Mouse (Mus musculus) heart, embryonic 16.5 days (tissue): ENCODE results near the gene Gm340. TPM values are rescaled to one million over a fixed set of nuclear protein-coding genes. Genes with fewer than 3 reads are reported as not detected.

Experiments used
- ATAC-seq: fragments of 200-750 bp; cut with Nextera tagmentation; replicated peaks from 2 replicates; pipeline ENCODE4 v1.8.0; 2017; ENCODE audit warnings: moderate number of reproducible peaks; ENCODE audit not compliant: insufficient read depth, low FRiP score; ENCODE audit errors: extremely low read depth
- H3K27ac ChIP-seq: fragments of 300-500 bp; sonication (generic); 2 replicates; pipeline ENCODE4 v1.5.1; 2014; ENCODE audit warnings: mild to moderate bottlenecking, low read length, control low read depth, moderate library complexity
- H3K27me3 ChIP-seq: fragments of 300-500 bp; sonication (generic); 2 replicates; pipeline ENCODE4 v1.6.1; 2014; ENCODE audit warnings: low read length, mixed read lengths; ENCODE audit not compliant: control insufficient read depth, insufficient read depth
- H3K36me3 ChIP-seq: fragments of 300-500 bp; sonication (generic); 2 replicates; pipeline ENCODE4 v1.6.1; 2014; ENCODE audit not compliant: control insufficient read depth, insufficient read depth
- H3K4me1 ChIP-seq: fragments of 300-500 bp; sonication (generic); 2 replicates; pipeline ENCODE4 v1.6.1; 2014; ENCODE audit warnings: low read length, mixed read lengths; ENCODE audit not compliant: control insufficient read depth, insufficient read depth
- H3K4me2 ChIP-seq: fragments of 300-500 bp; sonication (generic); 2 replicates; pipeline ENCODE4 v1.6.1; 2014; ENCODE audit warnings: low read depth, mild to moderate bottlenecking, control low read depth, low read length
- H3K4me3 ChIP-seq: fragments of 300-500 bp; sonication (generic); 2 replicates; pipeline ENCODE4 v1.5.1; 2014; ENCODE audit warnings: mild to moderate bottlenecking, control low read depth, low read length
- H3K9ac ChIP-seq: fragments of 300-500 bp; sonication (generic); 2 replicates; pipeline ENCODE4 v1.6.1; 2014; ENCODE audit warnings: low read length, control low read depth
- H3K9me3 ChIP-seq: fragments of 300-500 bp; sonication (generic); replicated peaks from 2 replicates; pipeline ENCODE4 v1.6.1; 2016; ENCODE audit warnings: low read length; ENCODE audit not compliant: control insufficient read depth
- WGBS: fragments of 180-500 bp; shearing (Covaris S2); extraction: QIAGEN DNeasy Blood & Tissue Kit; methylation state at CpG from one replicate; pipeline ENCODE4 v1.1.7; 2014; 5-methylcytosine and 5-hydroxymethylcytosine counted together
- polyA plus RNA-seq: library from polyadenylated mRNA; unstranded; fragments of >200 nt; fragmentation: Nextera tagmentation; extraction: Ambion mirVana; gene quantifications from 2 replicates; pipeline ENCODE4 v1.2.1, GENCODE M21; 2015

Gene Gm340
- polyA plus RNA-seq, 1 experiment from 2014 or later = 1.4 TPM

DNA sequence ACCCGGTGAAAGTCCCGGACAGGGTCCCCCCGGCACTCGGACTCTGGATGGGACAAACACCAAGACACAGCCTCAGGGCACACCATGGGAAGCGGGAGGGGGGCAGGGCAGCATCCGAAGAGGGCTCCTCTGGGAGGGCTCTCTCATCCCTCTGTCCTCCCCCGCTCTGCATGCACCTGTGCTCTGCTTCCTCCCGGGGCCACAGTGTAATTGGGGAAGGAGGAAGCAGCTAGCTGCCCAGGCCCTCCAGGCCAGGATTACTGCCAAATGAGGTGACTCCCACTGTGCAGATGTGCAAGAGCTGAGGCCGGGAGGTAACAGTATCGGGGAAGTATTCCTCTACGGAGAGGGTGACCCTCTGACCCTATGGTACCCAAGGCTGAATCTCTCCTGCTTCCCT, 18.5 kb downstream of the Gm340 start:
- Histone ChIP-seq H3K4me1 (peaks cover 10% of the 10 kb centered on the region; the same call in 1 of the 2 replicates), H3K27ac (no peak overlapping the region), H3K27me3 (no peaks in the 10 kb centered on the region), H3K36me3 (no peaks in the 10 kb centered on the region), H3K4me2 (no peak overlapping the region), H3K9me3 (no peaks in the 10 kb centered on the region), H3K4me3 (no peak overlapping the region), H3K9ac (no peak overlapping the region)
- 59% methylated on average over 11 of the region's 11 CpGs for WGBS
- no peak for ATAC-seq

DNA sequence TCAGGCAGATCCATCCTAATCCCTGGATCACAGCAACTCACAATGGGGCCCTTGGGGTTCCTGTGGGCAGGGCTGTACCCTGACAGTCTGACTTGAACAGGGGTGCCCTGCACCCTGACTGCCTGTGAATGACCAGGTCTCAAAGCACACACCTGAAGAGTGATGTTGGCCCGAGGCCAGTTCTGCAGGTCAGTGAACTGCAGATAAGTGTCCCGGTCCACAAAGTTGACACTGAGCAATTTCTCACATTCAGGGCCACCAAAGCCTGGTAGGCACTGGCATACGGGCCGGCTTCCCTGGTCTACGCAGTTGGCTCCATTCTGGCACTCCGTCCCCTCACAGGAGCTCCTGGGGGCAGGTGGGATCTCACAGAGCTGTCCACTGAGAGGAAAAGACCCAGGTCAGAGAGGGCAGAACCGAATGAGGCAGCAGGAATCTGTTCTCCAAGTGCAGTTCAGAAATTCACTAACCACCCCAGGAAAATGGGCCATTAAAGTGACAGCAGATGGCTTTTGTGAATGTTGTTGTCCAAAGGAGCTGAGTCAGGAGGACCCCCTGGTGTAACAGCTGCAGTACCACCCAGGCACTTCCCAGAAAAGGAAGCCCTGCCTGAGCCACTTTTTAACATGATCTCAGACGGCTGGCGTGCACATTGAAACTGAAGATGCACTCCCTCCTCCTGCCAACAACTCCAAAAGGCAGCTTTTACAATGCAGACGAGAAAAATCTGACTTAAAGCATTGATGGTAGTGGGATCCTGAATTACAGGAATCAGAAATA, 24.2 kb downstream of the Gm340 start:
- no peaks in the 10 kb centered on the region for H3K9me3 ChIP-seq
- no peak overlapping the region for H3K27ac ChIP-seq
- no peak for ATAC-seq
- H3K27me3 ChIP-seq = no peaks in the 10 kb centered on the region
- no peak overlapping the region for H3K4me3 ChIP-seq
- H3K9ac ChIP-seq = no peak overlapping the region
- H3K4me2 ChIP-seq = no peak overlapping the region
- 78% methylated on average over 10 of the region's 10 CpGs for WGBS
- H3K4me1 ChIP-seq = no peaks in the 10 kb centered on the region
- no peaks in the 10 kb centered on the region for H3K36me3 ChIP-seq

DNA sequence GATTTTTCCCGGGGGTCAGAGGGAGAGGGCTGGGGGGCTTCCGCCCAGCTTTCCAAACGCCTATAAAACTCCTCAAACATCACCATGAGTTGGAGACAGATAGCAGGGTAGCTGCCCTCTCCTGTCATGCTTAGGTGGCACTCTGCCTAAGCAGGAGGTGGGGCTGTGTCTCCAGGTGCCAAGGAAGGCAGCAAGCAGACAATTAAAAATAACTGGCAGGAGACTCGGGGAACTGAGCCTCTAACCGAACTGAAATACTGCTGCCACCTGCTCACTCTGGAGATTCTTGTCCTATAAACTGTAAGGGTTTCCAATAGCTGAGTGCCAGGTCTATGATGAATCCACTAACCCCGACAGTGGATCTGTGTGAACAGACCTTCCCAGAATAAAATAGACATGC, 29.5 kb downstream of the Gm340 start:
- no peak overlapping the region for H3K4me3 ChIP-seq

DNA sequence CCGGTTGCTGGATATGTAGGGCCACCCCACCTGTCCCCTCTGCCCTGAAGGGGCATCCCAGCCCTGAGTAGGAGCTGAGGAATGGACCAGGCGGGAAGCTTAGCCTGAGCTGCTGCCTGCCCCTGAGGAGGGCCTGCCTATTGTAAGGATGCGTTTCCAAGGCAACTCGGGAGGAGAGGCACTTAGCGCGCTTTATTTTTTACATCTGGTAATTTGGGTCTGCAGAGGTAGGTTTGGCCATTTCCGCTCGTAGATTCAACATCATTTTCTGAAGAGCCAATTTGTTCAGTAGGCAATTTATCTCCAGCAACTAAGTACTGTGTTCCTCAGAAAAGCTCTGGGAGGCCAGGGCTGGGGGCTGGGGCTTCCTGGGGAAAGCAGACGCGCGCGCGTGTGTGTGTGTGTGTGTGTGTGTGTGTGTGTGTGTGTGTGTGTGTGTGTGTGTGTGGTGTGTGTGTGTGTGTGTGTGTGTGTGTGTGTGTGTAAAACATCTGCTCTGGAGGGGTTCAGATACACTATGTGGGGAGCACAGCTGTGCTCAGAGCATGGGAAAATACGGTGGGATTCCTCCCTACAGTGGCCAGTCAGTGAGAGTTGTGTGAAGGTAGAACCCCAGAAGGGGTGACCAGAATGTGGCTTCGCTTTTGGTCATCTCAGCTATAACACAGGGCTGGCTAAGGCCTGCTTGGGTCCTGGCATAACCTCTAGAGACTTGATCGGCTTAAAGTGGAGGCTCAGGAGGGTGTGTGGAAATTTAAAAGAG, 31.3 kb downstream of the Gm340 start:
- H3K9me3 ChIP-seq = no peaks in the 10 kb centered on the region
- H3K27ac ChIP-seq = no peak overlapping the region
- H3K9ac ChIP-seq = no peak overlapping the region
- no peaks in the 10 kb centered on the region for H3K36me3 ChIP-seq
- no peak for ATAC-seq
- WGBS = 51% methylated on average over 16 of the region's 16 CpGs
- no peak overlapping the region for H3K4me2 ChIP-seq
- peaks cover 10% of the 10 kb centered on the region for H3K4me1 ChIP-seq
- H3K27me3 ChIP-seq = no peaks in the 10 kb centered on the region
- no peak overlapping the region for H3K4me3 ChIP-seq

More for the DNA sequence above, 29.5 kb downstream of the Gm340 start:
- WGBS = 69% methylated on average over 6 of the region's 6 CpGs
- no peaks in the 10 kb centered on the region for H3K9me3 ChIP-seq
- H3K27ac ChIP-seq = no peak overlapping the region
- no peaks in the 10 kb centered on the region for H3K36me3 ChIP-seq
- H3K9ac ChIP-seq = no peak overlapping the region
- H3K4me2 ChIP-seq = no peak overlapping the region
- ATAC-seq = no peak
- H3K27me3 ChIP-seq = no peaks in the 10 kb centered on the region
- H3K4me1 ChIP-seq = peaks cover 2% of the 10 kb centered on the region; the same call in 1 of the 2 replicates

DNA sequence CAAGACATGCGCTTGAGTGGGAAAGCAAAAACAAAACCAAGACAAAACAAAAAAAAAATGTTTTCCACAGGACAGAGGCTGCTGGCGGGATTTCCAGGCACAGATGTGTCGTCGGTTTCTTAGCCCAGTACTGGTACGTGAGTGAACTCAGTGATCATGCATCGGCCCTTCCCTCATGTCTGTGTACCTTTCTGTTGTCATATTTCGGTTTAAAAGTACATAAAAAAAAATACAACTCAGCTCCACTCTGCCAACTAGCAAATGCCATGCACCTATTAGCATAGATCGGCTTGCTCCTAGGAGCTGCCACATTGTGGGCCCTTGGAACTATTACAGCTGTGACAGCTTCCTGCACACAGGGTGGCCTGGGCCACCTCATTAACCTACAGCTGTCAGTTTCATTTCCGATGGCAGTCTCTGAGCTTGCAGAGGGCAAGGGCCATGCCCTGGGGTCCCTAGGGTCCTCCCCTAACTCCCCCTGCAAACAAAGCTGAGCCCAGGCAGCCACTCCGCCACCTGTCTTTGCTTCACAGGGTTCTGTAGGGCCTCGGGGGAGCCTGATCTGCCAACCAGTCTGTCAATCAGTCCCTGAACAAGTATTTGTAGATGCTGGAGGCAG, 33.5 kb downstream of the Gm340 start:
- no peak overlapping the region for H3K9ac ChIP-seq
- no peak for ATAC-seq
- H3K36me3 ChIP-seq = no peaks in the 10 kb centered on the region
- H3K27me3 ChIP-seq = no peaks in the 10 kb centered on the region
- no peak overlapping the region for H3K27ac ChIP-seq
- peaks cover 26% of the 10 kb centered on the region for H3K4me1 ChIP-seq
- no peak overlapping the region for H3K4me2 ChIP-seq
- H3K4me3 ChIP-seq = no peak overlapping the region
- WGBS = 67% methylated on average over 11 of the region's 11 CpGs
- no peaks in the 10 kb centered on the region for H3K9me3 ChIP-seq

DNA sequence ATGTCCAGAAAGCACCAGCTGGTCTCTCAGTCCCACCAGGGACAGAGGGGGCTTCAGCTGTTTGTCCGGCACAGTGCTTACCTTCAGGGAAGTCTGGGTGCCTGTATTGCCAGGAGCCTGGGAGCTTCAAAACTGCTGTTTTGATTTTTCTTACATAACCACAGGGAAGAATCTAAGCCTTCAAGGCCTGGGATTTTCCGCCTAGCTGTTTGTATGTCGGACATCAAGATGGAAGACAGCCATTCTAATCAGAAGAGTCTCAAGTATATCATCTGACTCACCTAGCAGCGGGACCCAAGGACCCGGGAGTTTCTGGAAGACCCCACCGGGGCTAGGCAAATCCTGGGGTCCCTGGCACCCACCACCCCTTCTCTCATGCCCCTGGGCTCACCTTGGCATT, 34.1 kb downstream of the Gm340 start:
- Histone ChIP-seq H3K27me3 (no peaks in the 10 kb centered on the region), H3K36me3 (no peaks in the 10 kb centered on the region), H3K9ac (no peak overlapping the region), H3K9me3 (no peaks in the 10 kb centered on the region), H3K27ac (no peak overlapping the region), H3K4me1 (peaks cover 27% of the 10 kb centered on the region), H3K4me3 (no peak overlapping the region), H3K4me2 (no peak overlapping the region)
- WGBS = 90% methylated on average over 6 of the region's 6 CpGs
- ATAC-seq = no peak

DNA sequence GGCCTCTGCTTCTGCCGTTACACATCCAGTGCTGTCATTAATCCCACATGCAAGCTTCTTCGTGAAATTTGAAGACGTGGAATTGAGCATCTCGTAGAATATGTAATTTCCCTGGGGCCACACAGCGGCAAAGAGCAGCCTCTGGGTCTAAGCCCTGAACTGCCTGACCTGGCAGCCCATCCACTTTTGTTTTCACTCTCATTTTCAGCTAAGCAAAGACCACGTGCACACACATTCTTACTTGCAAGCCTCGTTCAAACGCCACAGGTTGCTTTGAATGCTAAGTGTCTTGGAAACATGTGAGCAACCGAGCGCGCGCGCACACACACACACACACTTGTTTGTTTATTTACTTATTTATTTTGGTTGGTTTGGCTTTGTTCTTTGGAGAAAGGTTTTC, 34.9 kb downstream of the Gm340 start:
- Histone ChIP-seq H3K9ac (no peak overlapping the region), H3K27ac (no peak overlapping the region), H3K27me3 (no peaks in the 10 kb centered on the region), H3K9me3 (no peaks in the 10 kb centered on the region), H3K4me2 (no peak overlapping the region), H3K4me3 (no peak overlapping the region), H3K36me3 (no peaks in the 10 kb centered on the region), H3K4me1 (peaks cover 27% of the 10 kb centered on the region)
- WGBS = 85% methylated on average over 13 of the region's 13 CpGs
- ATAC-seq = no peak

DNA sequence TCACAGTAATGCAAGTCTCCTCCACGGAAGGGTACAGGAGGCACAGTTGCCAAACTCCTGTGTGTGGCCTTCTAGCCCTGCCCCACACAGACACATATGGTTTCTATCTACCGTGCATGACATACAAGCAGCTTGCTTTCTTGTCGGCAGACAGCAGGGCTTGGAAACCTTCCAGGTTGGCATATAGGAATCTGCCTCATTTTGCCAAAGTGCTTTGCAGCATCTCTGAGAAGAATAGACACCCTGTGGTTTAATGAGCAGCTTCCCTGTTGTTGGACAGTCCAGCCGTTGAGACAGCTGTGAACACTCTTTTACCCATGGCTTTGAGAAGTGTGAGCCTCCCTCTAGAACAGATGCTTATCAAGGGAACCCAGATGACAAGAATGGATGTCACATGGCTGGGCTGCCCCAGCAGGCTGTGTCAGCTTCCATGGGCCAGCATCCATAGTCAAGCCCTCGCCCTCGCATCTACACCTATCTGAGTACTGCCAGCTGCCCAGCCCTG, 36.0 kb downstream of the Gm340 start:
- Histone ChIP-seq H3K36me3 (no peaks in the 10 kb centered on the region), H3K27me3 (no peaks in the 10 kb centered on the region), H3K4me2 (no peak overlapping the region), H3K9ac (no peak overlapping the region), H3K9me3 (no peaks in the 10 kb centered on the region), H3K27ac (peak overlapping the region; percentile 52), H3K4me3 (no peak overlapping the region), H3K4me1 (peaks cover 27% of the 10 kb centered on the region)
- WGBS = 51% methylated on average over 6 of the region's 6 CpGs
- ATAC-seq = no peak
